Mouse (Mus musculus) embryonic stem cell, embryonic (primary cell): ENCODE measurements at regions not wholly inside any gene's neighbourhood (a gene's known extent, or its start where the extent isn't known, plus 50 kb on each side); places are given as distances from the start of the nearest gene placed in this dataset.

ENCODE experiments used
- CTCF ChIA-PET, 4 experiments: fragments of 300-600 bp in 2 of 4; fragments of 350-600 bp in 2 of 4; sonication (Branson Sonifier 250); formaldehyde crosslinking; loops; one replicate each; lab custom pipeline; 2022; ENCODE audit warnings: inconsistent platforms in 2 of 4; lab: Charles Lee
- POLR2A ChIA-PET, 4 experiments: fragments of 300-600 bp in 2 of 4; fragments of 350-600 bp in 2 of 4; sonication (Branson Sonifier 250); formaldehyde crosslinking; loops; one replicate each; lab custom pipeline; 2022; ENCODE audit warnings: antibody characterized with exemption in 4 of 4, inconsistent platforms in 1 of 4; lab: Charles Lee

DNA sequence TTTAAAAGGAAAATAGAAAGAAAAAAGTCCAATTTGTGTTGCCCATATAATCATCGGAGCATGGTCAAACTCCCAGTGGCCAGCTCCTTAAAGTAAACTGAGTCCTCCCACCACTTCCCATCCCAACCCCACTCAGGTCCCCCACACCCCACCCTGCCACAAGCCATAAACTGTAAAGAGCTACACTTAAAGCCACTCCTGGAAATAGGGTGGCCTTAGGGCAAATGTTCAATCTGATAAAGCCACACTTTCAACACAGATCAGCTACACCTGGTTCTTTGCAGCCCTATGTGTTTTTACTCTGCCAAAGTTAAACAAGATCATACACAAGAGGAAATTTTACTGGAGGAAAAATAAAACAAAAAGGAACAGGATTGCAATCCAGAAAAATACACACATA is 809.4 kb upstream of the Gm28269 start:
- POLR2A ChIA-PET, result no interaction called here
- CTCF ChIA-PET, result interaction anchor here in 1 of 4 experiments (0.6 kb wide), 1 partner anchor 148 kb away, joined by 5 read pairs; no protein-coding TSS in a partner anchor

DNA sequence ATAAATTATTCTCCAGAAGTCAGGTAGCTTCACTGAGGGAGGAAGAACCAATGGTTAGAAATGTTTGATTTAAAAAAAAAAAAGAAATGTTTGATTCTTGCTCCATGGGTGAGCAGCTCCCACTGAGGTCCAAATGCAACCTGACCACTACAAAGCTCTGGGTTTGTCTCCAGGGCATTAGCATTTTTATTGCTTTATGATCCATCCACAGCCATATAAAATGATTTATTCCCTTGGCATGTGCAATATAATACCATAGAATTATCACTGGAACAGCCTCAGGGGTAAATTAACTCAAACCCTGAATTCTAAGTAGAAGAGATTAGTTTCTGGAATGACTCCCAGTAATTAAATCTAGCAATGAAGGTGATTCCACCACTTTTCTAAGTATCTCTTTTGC is 805.2 kb upstream of the Gm28269 start:
- CTCF ChIA-PET, result no interaction called here

More for the DNA sequence above, 805.2 kb upstream of the Gm28269 start:
- POLR2A ChIA-PET, result no interaction called here
